Mouse (Mus musculus): Measurements from ENCODE around the gene Gm3486. TPM values are rescaled to one million over a fixed set of nuclear protein-coding genes. Genes with fewer than 3 reads are reported as not detected.
"Not testable (repeated sequence)": the region's sequence is repeated elsewhere in the genome, so short reads cannot be mapped to it uniquely, and the experiment has no call there.

Gene Gm3486
- polyA plus RNA-seq (2014; fragmentation: Nextera tagmentation; extraction: Ambion mirVana), result not detected in 2 replicates

DNA sequence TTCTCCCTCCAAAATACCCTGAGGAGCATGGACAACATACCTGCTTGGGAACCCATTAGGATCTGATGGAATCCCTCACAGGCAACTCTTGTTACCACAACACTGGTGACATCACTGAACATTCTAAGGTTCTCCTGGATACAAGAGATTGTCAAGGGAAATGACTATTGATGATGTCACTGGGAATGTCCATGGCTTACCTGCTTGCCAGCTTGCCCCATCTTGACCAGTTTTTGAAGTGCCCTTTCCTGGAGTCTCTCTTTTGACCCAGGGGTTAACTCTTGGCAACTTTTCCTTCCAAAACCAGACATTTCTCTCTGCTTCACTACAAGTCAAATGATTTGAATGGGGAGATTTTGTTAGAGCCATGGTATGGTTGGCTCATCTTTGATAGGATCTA is at the start of gene Gm3486:
Gene Gm3486, minus strand, starts transcription at position 101 of the 400 bp plus-strand sequence.
- H3K9ac ChIP-seq (ENCODE audit: low read length), result not testable (repeated sequence)

GRCm38 (mm10) chr14:41524695-41525094 is 35.4 kb upstream of the Gm3486 start:
- not testable (repeated sequence) for H3K4me1 ChIP-seq (ENCODE audit: control insufficient read depth, insufficient read depth, low read length); DNase-seq (ENCODE audit: low spot score); ATAC-seq (ENCODE audit: insufficient number of reproducible peaks, low FRiP score, low TSS enrichment, low read depth); H3K9me3 ChIP-seq (ENCODE audit: control insufficient read depth, low read length); H3K36me3 ChIP-seq (ENCODE audit: control insufficient read depth, insufficient read depth, low read length); H3K4me2 ChIP-seq (ENCODE audit: low read depth, severe bottlenecking); H3K4me3 ChIP-seq (ENCODE audit: low read depth, low read length); H3K27ac ChIP-seq (replicated peaks; ENCODE audit: low read depth, low read length); H3K27me3 ChIP-seq (ENCODE audit: control insufficient read depth, insufficient read depth, low read length); H3K9ac ChIP-seq (ENCODE audit: low read length)
- WGBS, result 79% methylated on average over 1 of the region's 1 CpGs

More for the DNA sequence above, at the start of gene Gm3486:
- not testable (repeated sequence) for ATAC-seq (ENCODE audit: insufficient number of reproducible peaks, low FRiP score, low TSS enrichment, low read depth); H3K36me3 ChIP-seq (ENCODE audit: control insufficient read depth, insufficient read depth, low read length); H3K4me3 ChIP-seq (ENCODE audit: low read depth, low read length); H3K27ac ChIP-seq (replicated peaks; ENCODE audit: low read depth, low read length); H3K27me3 ChIP-seq (ENCODE audit: control insufficient read depth, insufficient read depth, low read length); DNase-seq (ENCODE audit: low spot score); H3K4me2 ChIP-seq (ENCODE audit: low read depth, severe bottlenecking); H3K9me3 ChIP-seq (ENCODE audit: control insufficient read depth, low read length); H3K4me1 ChIP-seq (ENCODE audit: control insufficient read depth, insufficient read depth, low read length)

GRCm38 (mm10) chr14:41520683-41521082 is 31.4 kb upstream of the Gm3486 start:
- H3K27ac ChIP-seq (replicated peaks; ENCODE audit: low read depth, low read length); DNase-seq (ENCODE audit: low spot score); H3K4me1 ChIP-seq (ENCODE audit: control insufficient read depth, insufficient read depth, low read length); H3K9ac ChIP-seq (ENCODE audit: low read length); H3K9me3 ChIP-seq (ENCODE audit: control insufficient read depth, low read length); H3K4me2 ChIP-seq (ENCODE audit: low read depth, severe bottlenecking); H3K4me3 ChIP-seq (ENCODE audit: low read depth, low read length); ATAC-seq (ENCODE audit: insufficient number of reproducible peaks, low FRiP score, low TSS enrichment, low read depth); H3K36me3 ChIP-seq (ENCODE audit: control insufficient read depth, insufficient read depth, low read length); H3K27me3 ChIP-seq (ENCODE audit: control insufficient read depth, insufficient read depth, low read length): not testable (repeated sequence)
- WGBS, result 75% methylated on average over 5 of the region's 5 CpGs

GRCm38 (mm10) chr14:41453418-41453817 is 35.9 kb downstream of the Gm3486 start, which contains the start of gene Gm7954:
Gm7954 (minus strand) TSS chr14:41453518.
- not testable (repeated sequence) for ATAC-seq (ENCODE audit: insufficient number of reproducible peaks, low FRiP score, low TSS enrichment, low read depth); DNase-seq (ENCODE audit: low spot score); H3K4me2 ChIP-seq (ENCODE audit: low read depth, severe bottlenecking); H3K4me1 ChIP-seq (ENCODE audit: control insufficient read depth, insufficient read depth, low read length); H3K36me3 ChIP-seq (ENCODE audit: control insufficient read depth, insufficient read depth, low read length); H3K27me3 ChIP-seq (ENCODE audit: control insufficient read depth, insufficient read depth, low read length); H3K27ac ChIP-seq (replicated peaks; ENCODE audit: low read depth, low read length); H3K9ac ChIP-seq (ENCODE audit: low read length); H3K9me3 ChIP-seq (ENCODE audit: control insufficient read depth, low read length); H3K4me3 ChIP-seq (ENCODE audit: low read depth, low read length)
- WGBS, result no CpG with 5 or more reads among the region's 2 CpGs

Other genes with a start within 250 kb of the Gm3486 start
- not detected in 2 replicates for gene Gm2832, start 210.7 kb downstream of the Gm3486 start, polyA plus RNA-seq (2014; fragmentation: Nextera tagmentation; extraction: Ambion mirVana)
- not detected in 2 replicates for gene Gm5798, start 140.9 kb downstream of the Gm3486 start, polyA plus RNA-seq (2014; fragmentation: Nextera tagmentation; extraction: Ambion mirVana)
- not detected in 2 replicates for gene Gm7945, start 103.1 kb downstream of the Gm3486 start, polyA plus RNA-seq (2014; fragmentation: Nextera tagmentation; extraction: Ambion mirVana)
- not detected in 2 replicates for gene Gm6482, start 81.2 kb downstream of the Gm3486 start, polyA plus RNA-seq (2014; fragmentation: Nextera tagmentation; extraction: Ambion mirVana)
- gene Gm7954, start 36.0 kb downstream of the Gm3486 start, polyA plus RNA-seq (2014; fragmentation: Nextera tagmentation; extraction: Ambion mirVana), result not detected in 2 replicates
- gene Gm7970, start 66.1 kb upstream of the Gm3486 start, polyA plus RNA-seq (2014; fragmentation: Nextera tagmentation; extraction: Ambion mirVana), result not detected in 2 replicates
- gene 1700049E17Rik2, start 83.7 kb upstream of the Gm3486 start, polyA plus RNA-seq (2014; fragmentation: Nextera tagmentation; extraction: Ambion mirVana), result not detected in 2 replicates
- gene Gm3072, start 135.1 kb upstream of the Gm3486 start, polyA plus RNA-seq (2014; fragmentation: Nextera tagmentation; extraction: Ambion mirVana), result not detected in 2 replicates
- gene Gm3676, start 157.0 kb upstream of the Gm3486 start, polyA plus RNA-seq (2014; fragmentation: Nextera tagmentation; extraction: Ambion mirVana), result not detected in 2 replicates
- gene Gm8068, start 212.4 kb upstream of the Gm3486 start, polyA plus RNA-seq (2014; fragmentation: Nextera tagmentation; extraction: Ambion mirVana), result not detected in 2 replicates

Data from limb, embryonic 11.5 days (tissue).